Mouse (Mus musculus) embryonic stem cell, embryonic (primary cell): ENCODE data around the gene Gm11562.
"Not testable (repeated sequence)": the region's sequence is repeated elsewhere in the genome, so short reads cannot be mapped to it uniquely, and the experiment has no call there.

Experiments
- CTCF ChIA-PET, 4 experiments: fragments of 300-600 bp in 2 of 4; fragments of 350-600 bp in 2 of 4; sonication (Branson Sonifier 250); formaldehyde crosslinking; loops; one replicate each; lab custom pipeline; 2022; ENCODE audit warnings: inconsistent platforms in 2 of 4; lab: Charles Lee
- POLR2A ChIA-PET, 4 experiments: fragments of 300-600 bp in 2 of 4; fragments of 350-600 bp in 2 of 4; sonication (Branson Sonifier 250); formaldehyde crosslinking; loops; one replicate each; lab custom pipeline; 2022; ENCODE audit warnings: antibody characterized with exemption in 4 of 4, inconsistent platforms in 1 of 4; lab: Charles Lee

Gene Gm11562

DNA sequence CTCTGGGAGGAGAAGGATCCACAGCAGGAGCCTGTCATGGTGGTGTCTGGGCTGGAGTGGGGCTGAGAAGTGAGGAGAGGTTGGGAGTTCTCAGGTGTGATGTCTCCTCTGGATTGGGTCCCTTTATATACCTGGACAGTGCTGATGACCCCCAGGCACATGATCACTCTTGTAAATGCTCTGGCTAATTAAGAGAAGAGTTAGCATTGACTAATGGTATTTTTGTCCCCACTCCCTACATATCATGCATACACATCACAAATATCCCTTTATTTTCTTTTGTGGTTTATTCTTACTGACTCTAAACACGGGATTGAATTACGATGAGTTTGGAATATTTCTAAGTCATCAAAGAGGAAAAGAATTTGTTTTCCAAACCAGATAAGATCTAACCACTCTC lies at the start of gene Gm11562:
Gene Gm11562, minus strand, starts transcription at position 101 of the 400 bp plus-strand sequence.
- CTCF ChIA-PET = no interaction called here
- POLR2A ChIA-PET = no interaction called here

DNA sequence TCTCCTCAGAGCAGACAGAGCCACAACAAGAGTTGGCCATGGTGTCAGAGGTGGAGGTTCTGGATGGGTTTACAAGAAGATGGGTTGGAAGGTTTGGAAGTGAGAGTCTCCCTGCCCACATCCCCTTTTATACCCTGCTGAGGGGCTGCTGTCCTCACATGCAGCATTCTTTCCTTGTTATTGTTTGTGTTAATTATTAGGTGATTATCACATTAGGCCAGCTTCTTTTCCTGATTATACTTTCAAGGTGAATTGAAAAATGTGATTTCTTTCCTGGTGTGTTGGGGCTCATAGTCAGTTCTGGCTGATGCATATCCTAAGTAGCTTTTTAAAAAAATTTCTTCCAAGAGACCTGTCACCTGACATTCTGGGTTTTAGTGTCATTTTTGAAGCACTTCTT lies 45.6 kb upstream of the Gm11562 start, which contains the start of gene Krtap4-6:
Gene Krtap4-6, minus strand, starts transcription at position 101 of the 400 bp plus-strand sequence.
- ChIA-PET CTCF (interaction anchor here in 1 of 4 experiments (0.6 kb wide), 1 partner anchor 837 kb away, joined by 3 read pairs; no protein-coding TSS in a partner anchor), POLR2A (no interaction called here)

DNA sequence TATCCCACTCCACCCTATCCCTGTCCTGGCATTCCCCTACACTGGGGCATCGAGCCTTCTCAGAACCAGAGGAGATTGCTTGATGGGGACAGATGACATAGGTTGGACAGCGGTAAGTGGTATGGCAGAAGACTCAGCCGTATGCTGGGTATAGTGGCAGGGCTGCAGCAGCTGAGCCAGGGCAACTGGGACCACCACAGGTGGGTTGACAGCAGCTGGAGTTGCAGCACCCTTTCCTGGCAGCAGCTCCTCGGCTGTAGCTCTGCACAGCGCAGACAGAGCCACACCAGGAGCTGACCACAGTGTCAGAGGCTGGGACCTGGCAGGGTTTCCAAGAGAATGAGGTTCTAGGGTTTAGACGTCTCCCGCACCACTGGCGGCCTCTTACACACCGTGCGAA lies 42.6 kb upstream of the Gm11562 start:
- CTCF ChIA-PET = no interaction called here
- POLR2A ChIA-PET = no interaction called here

DNA sequence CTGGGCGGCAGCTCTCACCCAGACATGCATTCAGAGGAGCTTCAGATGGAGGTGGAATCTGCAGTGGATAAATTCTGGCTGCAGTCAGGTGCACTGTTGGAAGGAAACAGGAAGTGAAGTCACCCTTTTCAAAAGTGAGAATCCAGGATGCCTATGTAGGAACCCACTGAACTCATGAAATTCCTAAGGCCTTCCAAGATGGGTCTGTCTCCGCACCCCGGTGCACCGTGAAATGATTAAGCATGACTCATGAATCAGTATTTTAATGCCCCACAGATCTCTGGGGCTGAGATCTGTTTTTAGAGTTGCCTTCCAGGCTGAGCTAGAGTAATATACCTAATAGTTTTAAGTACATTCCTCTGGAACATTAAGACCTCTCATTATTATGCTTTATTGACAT lies 39.0 kb upstream of the Gm11562 start:
- ChIA-PET POLR2A (interaction anchor here in 1 of 4 experiments (0.5 kb wide), 1 partner anchor 352 kb away, joined by 3 read pairs; no protein-coding TSS in a partner anchor), CTCF (interaction anchor here in 1 of 4 experiments (1.2 kb wide), 1 partner anchor 623 kb away, joined by 3 read pairs; no protein-coding TSS in a partner anchor)

DNA sequence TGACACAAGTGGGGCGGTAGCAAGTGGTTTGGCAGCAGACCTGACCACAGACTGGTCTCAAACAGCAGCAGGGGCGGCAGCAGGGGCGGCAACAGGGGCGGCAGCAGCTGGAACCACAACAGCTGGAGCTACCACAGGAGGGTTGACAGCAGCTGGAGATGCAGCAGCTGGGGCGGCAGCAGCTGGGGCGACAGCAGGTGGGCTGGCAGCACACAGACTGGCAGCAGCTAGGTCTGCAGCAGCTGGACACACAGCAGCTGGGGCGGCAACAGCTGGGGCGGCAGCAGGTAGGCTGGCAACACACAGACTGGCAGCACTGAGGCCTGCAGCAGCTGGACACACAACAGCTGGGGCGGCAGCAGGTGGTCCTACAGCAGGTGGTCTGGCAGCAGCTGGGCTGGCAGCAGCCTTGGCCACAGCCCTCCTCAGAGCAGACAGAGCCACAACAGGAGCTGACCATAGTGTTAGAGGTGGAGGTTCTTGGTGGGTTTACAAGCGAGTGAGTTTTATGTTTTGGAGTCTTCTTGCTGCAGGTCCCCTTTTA lies 38.3 kb upstream of the Gm11562 start, which contains the start of gene Gm11563:
Gene Gm11563, minus strand, starts transcription at position 494 of the 544 bp plus-strand sequence.
- ChIA-PET POLR2A (interaction anchor here in 1 of 4 experiments (0.5 kb wide), 1 partner anchor 351 kb away, joined by 3 read pairs; no protein-coding TSS in a partner anchor), CTCF (interaction anchor here in 1 of 4 experiments (1.2 kb wide), 1 partner anchor 623 kb away, joined by 3 read pairs; no protein-coding TSS in a partner anchor)

- ChIA-PET CTCF (interaction anchor here in 3 of 4 experiments (0.6 to 1.0 kb wide), 3 partner anchors 83 to 624 kb away, joined by 3 read pairs; no protein-coding TSS in a partner anchor), POLR2A (interaction anchor here in 1 of 4 experiments (0.6 kb wide), 1 partner anchor 719 kb away, joined by 3 read pairs; no protein-coding TSS in a partner anchor)
These were observed 36.8 kb upstream of the Gm11562 start for GRCm38 (mm10) chr11:99657051-99657450.

DNA sequence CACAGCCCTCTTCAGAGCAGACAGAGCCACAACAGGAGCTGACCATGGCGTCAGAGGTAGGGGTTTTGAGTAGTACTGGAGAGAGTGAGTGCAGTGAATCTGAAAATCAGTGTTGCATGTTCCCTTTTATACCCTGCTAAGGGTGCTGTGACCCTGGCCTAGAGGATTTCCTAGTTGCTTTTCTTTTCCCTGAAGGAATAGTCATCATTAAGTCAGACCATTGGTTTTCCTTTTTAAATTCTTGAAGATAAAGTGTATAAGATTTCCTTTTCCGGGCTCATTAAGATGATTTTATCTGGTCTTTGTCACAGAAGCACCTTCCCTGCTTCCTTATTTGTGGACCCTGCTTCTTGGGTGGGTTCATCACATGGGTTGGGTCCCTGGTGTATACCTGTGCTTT lies 29.9 kb upstream of the Gm11562 start, which contains the start of gene Gm11555:
Gene Gm11555, minus strand, starts transcription at position 101 of the 400 bp plus-strand sequence.
- ChIA-PET POLR2A (no interaction called here), CTCF (interaction anchor here in 1 of 4 experiments (0.5 kb wide), 1 partner anchor 9 kb away, joined by 3 read pairs; no protein-coding TSS in a partner anchor)

DNA sequence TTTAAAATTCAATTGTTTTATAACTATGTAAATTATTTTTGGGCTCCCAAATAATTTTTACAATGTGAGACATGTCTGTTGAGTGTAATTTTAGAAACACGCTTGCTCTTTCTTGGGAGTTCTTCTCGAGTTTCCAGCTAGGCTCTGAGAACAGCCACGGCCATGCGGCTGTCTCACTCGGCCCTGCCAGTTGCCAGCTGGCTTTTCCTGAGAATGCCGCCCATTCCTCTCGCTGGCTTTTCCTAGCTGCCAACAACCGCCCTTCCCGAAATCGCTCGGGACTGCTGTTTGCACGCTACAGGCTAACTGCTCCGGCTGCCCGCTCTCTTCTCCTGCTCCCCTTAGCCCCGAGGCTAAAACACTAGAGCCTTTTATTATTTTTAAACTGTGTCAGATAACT lies 26.2 kb upstream of the Gm11562 start:
- CTCF ChIA-PET = interaction anchor here in 1 of 4 experiments (0.7 kb wide), 1 partner anchor 336 kb away, joined by 3 read pairs; no protein-coding TSS in a partner anchor
- POLR2A ChIA-PET = no interaction called here

- CTCF ChIA-PET = no interaction called here
These were observed 24.1 kb upstream of the Gm11562 start for GRCm38 (mm10) chr11:99644351-99644750.

DNA sequence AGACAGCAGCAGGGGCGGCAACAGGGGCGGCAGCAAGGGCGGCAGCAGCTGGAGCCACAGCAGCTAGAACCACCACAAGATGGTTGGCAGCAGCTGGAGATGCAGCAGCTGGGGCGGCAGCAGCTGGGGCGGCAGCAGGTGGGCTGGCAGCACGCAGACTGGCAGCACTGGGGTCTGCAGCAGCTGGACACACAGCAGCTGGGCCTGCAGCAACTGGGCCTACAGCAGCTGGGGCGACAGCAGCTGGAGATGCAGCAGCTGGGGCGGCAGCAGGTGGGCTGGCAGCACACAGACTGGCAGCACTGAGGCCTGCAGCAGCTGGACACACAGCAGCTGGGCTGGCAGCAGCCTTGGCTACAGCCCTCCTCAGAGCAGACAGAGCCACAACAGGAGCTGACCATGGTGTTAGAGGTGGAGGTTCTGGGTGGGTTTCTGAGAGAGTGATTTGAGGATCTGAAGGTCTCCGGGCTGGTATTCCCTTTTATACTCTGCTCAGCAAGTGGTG lies 23.5 kb upstream of the Gm11562 start, which contains the start of gene Krtap4-7:
Gene Krtap4-7, minus strand, starts transcription at position 455 of the 505 bp plus-strand sequence.
- CTCF ChIA-PET = not testable (repeated sequence)
- POLR2A ChIA-PET = interaction anchor here in 1 of 4 experiments (0.6 kb wide), 1 partner anchor 14 kb away, joined by 3 read pairs; no protein-coding TSS in a partner anchor

More at GRCm38 (mm10) chr11:99644351-99644750, 24.1 kb upstream of the Gm11562 start:
- POLR2A ChIA-PET = no interaction called here

- ChIA-PET CTCF (no interaction called here), POLR2A (no interaction called here)
These were observed 20.7 kb upstream of the Gm11562 start for GRCm38 (mm10) chr11:99640926-99641325.

DNA sequence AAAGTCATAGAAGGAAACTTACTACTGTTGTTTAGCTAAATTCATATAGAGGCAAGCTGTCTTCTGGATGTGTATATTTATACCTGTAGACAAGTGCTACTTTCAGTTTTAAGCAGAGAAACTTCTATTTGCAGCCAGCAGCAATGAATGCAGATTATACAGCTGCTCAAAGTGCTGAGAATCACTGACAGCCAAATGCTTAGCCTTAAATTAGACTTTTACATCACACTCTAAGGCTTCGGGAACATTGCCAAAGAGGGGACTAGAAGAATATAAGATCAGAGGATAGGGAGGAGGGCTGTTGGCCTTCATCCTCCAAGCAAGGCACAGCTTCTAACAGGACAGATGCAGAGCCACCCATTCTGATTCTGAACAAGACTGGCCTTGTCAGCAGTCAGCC lies 16.9 kb upstream of the Gm11562 start:
- ChIA-PET CTCF (no interaction called here), POLR2A (no interaction called here)

GRCm38 (mm10) chr11:99634653-99635134 lies 14.5 kb upstream of the Gm11562 start, which contains the start of gene Krtap4-2:
TSS of gene Krtap4-2 (minus strand) at chr11:99635084.
- ChIA-PET POLR2A (no interaction called here), CTCF (no interaction called here)

DNA sequence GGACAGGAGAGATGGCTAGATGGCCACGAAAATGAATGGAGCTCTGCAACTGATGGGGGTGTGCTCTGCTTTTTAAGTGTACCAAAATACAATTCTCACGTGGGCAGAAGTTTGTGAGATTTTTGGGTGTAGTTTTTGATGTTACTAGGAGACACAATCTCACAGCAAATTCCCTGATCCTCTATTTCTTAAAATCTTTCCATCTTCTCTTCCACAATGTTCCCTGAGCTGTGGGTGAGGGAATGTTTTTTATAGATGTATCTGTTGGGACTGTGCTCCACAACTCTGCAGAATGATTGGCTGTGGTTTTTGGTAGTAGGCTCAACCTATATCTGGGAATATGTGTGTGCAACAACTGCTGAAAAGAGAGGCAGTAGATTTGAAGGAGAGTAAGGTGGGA lies 13.1 kb upstream of the Gm11562 start:
- CTCF ChIA-PET = no interaction called here

DNA sequence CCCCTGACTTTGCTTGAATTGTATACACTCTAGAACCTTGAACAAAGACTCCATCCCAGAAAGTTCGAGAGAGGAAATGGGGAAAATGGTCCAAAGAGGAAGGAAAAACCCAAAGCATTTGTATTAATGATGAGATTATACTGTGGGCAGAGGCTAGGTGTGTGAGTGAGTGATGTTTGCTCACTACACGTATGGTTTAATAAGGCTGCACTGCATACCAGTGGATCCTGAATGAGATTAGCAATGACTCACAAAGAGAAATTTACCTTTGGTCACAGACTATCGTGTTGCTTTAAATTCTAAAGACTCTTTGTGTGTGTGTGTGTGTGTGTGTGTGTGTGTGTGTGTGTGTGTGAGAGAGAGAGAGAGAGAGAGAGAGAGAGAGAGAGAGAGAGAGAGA lies 10.7 kb upstream of the Gm11562 start:
- CTCF ChIA-PET = no interaction called here
- POLR2A ChIA-PET = no interaction called here

More for the DNA sequence above, 13.1 kb upstream of the Gm11562 start:
- POLR2A ChIA-PET = interaction anchor here in 1 of 4 experiments (0.6 kb wide), 1 partner anchor 40 kb away, joined by 14 read pairs; no protein-coding TSS in a partner anchor

GRCm38 (mm10) chr11:99628138-99628537 lies 7.9 kb upstream of the Gm11562 start, which contains the start of gene Krtap4-1:
TSS of gene Krtap4-1 (minus strand) at chr11:99628238.
- CTCF ChIA-PET = no interaction called here
- POLR2A ChIA-PET = no interaction called here

- ChIA-PET POLR2A (no interaction called here), CTCF (no interaction called here)
These were observed 5.4 kb downstream of the Gm11562 start, which contains the start of gene Krtap2-4 for GRCm38 (mm10) chr11:99614796-99615363. TSS of gene Krtap2-4 (minus strand) at chr11:99614846.

GRCm38 (mm10) chr11:99610089-99610488 lies 10.1 kb downstream of the Gm11562 start, which contains the start of gene Gm11937:
TSS of gene Gm11937 (minus strand) at chr11:99610189.
- CTCF ChIA-PET, POLR2A ChIA-PET: not testable (repeated sequence)

DNA sequence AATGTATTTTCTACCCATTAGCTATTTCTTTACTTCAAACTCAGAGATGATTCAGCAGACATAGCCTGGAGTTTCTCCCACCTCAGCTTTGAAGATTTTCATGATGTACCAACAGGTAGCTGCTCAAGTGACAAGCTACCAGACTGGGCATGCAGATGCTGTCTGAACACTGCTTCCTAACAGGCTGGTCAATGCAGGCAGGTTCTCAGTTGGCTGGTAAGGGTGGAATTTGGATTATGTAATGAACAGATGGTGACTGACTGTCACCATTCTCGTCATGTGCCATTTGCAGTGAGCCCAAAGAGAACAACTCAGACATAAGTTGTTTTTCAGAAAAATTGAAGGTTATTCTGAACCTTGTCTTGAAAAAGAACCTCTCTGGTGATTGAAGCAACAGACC lies 11.1 kb downstream of the Gm11562 start:
- CTCF ChIA-PET = no interaction called here
- POLR2A ChIA-PET = no interaction called here
